Mouse (Mus musculus): Measurements from ENCODE around the gene Lhfp. TPM values are rescaled to one million over a fixed set of nuclear protein-coding genes. Genes with fewer than 3 reads are reported as not detected.
"Not testable (repeated sequence)": the region's sequence is repeated elsewhere in the genome, so short reads cannot be mapped to it uniquely, and the experiment has no call there.

The Lhfp gene
- total RNA-seq, 2 experiments from 2014 or later = 30.6 to 34.5 TPM

GRCm38 (mm10) chr3:53083717-53084116 lies 42.4 kb downstream of the Lhfp start:
- intact Hi-C loops (cut with DNase I) = no loop called here
- DNase-seq (ENCODE audit: low spot score in 2 of 2) = no peak

- no peak for DNase-seq (ENCODE audit: low spot score in 2 of 2)
- intact Hi-C loops (cut with DNase I) = no loop called here
Observed at GRCm38 (mm10) chr3:53084806-53085205, 43.5 kb downstream of the Lhfp start.

GRCm38 (mm10) chr3:53086481-53087155 lies 45.3 kb downstream of the Lhfp start:
- intact Hi-C loops (cut with DNase I) = no loop called here
- no peak for DNase-seq (ENCODE audit: low spot score in 2 of 2)

- DNase-seq (ENCODE audit: low spot score in 2 of 2) = no peak
- intact Hi-C loops (cut with DNase I) = no loop called here
Observed at GRCm38 (mm10) chr3:53087156-53087805, 46.0 kb downstream of the Lhfp start.

DNA sequence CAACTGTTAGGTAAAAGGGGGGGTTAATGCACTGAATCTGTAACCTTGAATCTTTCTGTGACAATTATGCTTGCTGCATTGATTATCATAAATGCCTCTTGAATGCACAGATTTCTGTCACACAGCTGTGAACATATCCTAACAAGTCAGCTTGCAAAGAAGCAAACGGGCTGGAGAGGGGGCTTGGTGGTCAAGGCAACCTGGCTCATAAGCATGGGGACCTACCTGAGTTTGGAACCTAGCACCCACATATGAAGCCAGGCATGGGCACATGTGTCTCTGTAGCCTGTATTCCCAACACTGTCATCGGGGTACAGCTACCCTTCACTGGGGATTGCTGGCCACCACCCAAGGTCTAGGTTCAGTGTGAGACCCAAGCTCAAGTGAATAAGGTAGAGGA lies 48.6 kb downstream of the Lhfp start:
- DNase-seq (ENCODE audit: low spot score in 2 of 2) = no peak
- intact Hi-C loops (cut with DNase I) = no loop called here

DNA sequence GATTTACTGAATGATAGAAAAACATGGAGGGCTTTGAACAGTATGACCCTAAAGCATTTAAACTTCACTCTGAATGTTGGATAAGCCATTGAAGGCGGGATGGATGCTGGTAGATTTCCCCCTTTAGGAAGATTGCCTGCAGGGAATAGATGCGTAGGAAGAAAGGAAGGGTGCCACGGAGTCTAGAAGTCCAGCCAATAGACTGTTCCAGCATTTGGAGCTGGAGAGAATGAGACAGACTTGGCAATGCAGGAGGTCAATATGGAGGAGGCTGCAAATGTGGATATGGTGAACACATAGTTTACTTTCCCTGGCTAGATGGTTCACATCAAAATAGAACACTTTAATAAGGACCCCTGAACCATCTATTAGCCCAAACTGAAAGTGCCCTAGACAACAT lies 58.9 kb downstream of the Lhfp start:
- intact Hi-C loops (cut with DNase I) = no loop called here
- no peak for DNase-seq (ENCODE audit: low spot score in 2 of 2)

DNA sequence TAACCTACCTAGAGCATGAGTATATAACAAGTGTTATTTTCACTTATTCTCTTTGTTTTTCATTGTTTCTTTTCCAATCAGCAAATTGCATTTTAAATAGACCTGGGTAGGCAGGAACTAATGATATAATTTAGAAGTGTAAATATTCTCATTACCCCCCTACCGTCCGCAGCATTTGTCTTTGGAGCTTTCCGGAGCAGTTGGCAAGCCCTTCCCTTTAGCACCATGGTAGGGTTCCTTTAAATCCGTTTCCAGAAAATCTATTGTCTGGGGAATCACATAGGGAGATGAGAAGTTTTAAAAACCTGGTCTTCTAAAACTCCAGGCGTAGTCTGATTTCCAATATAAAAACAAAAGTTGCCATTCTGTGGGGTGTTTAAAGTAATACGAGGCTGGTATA lies 59.5 kb downstream of the Lhfp start:
- intact Hi-C loops (cut with DNase I) = no loop called here
- no peak for DNase-seq (ENCODE audit: low spot score in 2 of 2)

- intact Hi-C loops (cut with DNase I) = no loop called here
- DNase-seq (ENCODE audit: low spot score in 2 of 2) = no peak
Observed at GRCm38 (mm10) chr3:53101711-53102110, 60.4 kb downstream of the Lhfp start.

GRCm38 (mm10) chr3:53102131-53102756 lies 60.9 kb downstream of the Lhfp start:
- intact Hi-C loops (cut with DNase I) = no loop called here
- no peak for DNase-seq (ENCODE audit: low spot score in 2 of 2)

DNA sequence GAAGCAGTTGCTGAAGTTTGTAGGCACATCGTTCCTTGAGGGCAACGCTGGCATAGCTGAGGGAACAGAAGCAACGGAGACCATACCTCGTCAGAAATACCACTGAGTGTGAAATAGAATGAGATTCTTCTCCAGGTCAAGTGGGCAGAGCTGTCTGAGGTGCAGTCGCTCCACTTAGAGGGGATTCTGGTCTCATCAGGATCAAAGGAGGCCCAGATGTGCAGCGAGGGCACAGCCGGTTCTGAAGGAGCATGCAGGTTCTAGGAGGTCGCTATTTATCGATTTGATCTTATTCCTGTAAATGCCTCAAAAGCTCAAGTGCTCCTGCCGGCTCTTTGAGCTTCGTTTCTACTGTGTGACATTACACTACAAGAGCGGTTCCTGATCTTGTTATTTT lies 61.4 kb downstream of the Lhfp start:
- DNase-seq (ENCODE audit: low spot score in 2 of 2) = no peak
- intact Hi-C loops (cut with DNase I) = no loop called here

DNA sequence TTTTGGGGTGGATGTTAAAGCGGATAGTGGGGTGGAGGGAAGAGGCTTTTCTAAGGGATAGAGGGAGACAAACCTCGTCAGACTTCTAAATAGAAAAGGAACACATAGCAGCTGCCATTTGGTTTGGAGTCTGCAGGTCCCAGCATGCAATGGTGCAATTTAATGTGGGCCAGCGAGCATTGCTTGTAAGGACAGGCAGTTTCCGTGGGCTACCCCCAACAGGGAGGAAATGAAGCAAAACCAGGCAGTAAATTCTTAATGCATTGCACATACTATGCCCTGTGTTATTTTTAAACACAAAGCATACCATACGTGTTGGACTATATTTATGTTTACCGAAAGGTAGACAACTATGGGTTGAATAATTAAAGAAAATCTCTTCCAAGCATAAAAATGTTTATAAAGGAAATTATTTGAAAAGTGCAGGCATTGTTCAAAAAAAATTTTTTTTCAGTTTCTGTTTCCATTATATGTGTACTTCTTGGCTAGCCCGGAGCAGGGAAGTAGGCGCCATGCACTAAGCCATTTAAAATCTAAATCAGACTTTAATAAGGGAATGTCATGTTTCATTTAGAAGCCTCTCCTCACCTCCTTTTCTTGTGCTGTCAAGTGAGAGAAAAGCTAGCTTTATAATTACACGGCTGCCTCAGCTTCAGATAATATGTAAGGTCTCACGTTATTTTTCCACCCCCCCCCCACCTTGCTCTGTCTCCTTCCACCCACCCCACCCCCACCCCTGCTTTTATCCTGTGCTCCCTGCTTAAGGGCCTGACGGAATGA lies 67.5 kb downstream of the Lhfp start:
- no peak for DNase-seq (ENCODE audit: low spot score in 2 of 2)
- intact Hi-C loops (cut with DNase I) = no loop called here

GRCm38 (mm10) chr3:53109879-53110278 lies 68.6 kb downstream of the Lhfp start:
- intact Hi-C loops (cut with DNase I) = no loop called here
- DNase-seq (ENCODE audit: low spot score in 2 of 2) = no peak

- intact Hi-C loops (cut with DNase I) = no loop called here
- no peak for DNase-seq (ENCODE audit: low spot score in 2 of 2)
Observed at GRCm38 (mm10) chr3:53112048-53112447, 70.7 kb downstream of the Lhfp start.

- DNase-seq (ENCODE audit: low spot score in 2 of 2); intact Hi-C loops (cut with DNase I): not testable (repeated sequence)
Observed at GRCm38 (mm10) chr3:53118755-53119154, 77.4 kb downstream of the Lhfp start.

DNA sequence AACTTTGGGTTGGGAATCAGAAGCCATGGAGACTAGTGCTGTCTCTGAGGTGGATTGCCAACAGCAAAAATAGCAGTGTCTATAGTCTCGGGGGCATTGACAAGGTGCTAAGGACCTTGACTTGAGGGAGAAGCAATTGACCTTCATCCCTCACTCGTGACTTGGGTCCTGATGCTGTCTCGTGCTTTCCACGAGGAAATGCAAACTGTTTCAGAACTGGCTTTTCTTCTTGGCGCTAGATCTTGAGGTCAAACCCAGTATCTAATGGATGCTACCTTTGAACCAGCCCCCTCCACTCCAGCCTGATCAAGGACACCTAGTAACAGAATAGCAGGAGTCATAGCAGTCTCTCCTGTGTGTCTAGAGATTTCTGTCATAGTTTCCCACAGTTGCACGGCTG lies 78.7 kb downstream of the Lhfp start:
- intact Hi-C loops (cut with DNase I) = no loop called here
- no peak for DNase-seq (ENCODE audit: low spot score in 2 of 2)

- intact Hi-C loops (cut with DNase I) = no loop called here
- no peak for DNase-seq (ENCODE audit: low spot score in 2 of 2)
Observed at GRCm38 (mm10) chr3:53125495-53125894, 84.2 kb downstream of the Lhfp start.

GRCm38 (mm10) chr3:53138785-53139184 lies 97.5 kb downstream of the Lhfp start:
- intact Hi-C loops (cut with DNase I) = no loop called here
- no peak for DNase-seq (ENCODE audit: low spot score in 2 of 2)

DNA sequence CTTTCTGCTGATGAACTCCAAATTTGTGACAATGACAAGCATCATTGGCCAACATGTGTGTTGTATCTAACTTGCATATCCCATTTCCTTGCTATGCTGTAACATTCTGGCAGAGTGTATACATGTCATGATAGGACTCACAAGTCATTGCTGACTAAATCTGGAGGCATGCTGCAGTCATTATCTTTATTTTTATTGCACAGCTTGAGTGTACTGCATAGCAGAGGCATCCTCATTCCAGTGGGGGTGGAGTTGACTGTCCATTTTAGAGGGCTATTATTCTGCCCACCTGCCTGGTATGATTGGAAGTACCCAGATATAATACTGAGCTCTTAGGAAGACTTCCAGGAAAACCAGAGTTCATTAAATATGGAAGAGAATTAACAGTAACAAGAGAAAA lies 97.9 kb downstream of the Lhfp start:
- intact Hi-C loops (cut with DNase I) = no loop called here
- DNase-seq (ENCODE audit: low spot score in 2 of 2) = no peak

- DNase-seq (ENCODE audit: low spot score in 2 of 2) = no peak
- intact Hi-C loops (cut with DNase I) = no loop called here
Observed at GRCm38 (mm10) chr3:53139642-53140041, 98.3 kb downstream of the Lhfp start.

- intact Hi-C loops (cut with DNase I) = no loop called here
- no peak for DNase-seq (ENCODE audit: low spot score in 2 of 2)
Observed at GRCm38 (mm10) chr3:53142528-53142927, 101.2 kb downstream of the Lhfp start.

Measured in left cerebral cortex, postnatal 25 days (tissue).